Mouse (Mus musculus): Measurements from ENCODE around the gene Zscan18.

GRCm38 (mm10) chr7:12835193-12835671 is 31.8 kb upstream of the Zscan18 start:
- TF ChIP-seq POLR2A (IDR thresholded peaks at IDR 0.05; ENCODE audit: insufficient read depth, low read depth, low read length) = no peak
- TF ChIP-seq CTCF (IDR thresholded peaks at IDR 0.05) = no peak
- no peak for TF ChIP-seq EP300 (IDR thresholded peaks at IDR 0.05; ENCODE audit: insufficient read depth, low read depth, low read length)
